Mouse (Mus musculus): Measurements from ENCODE around the gene Ilf2.

DNA sequence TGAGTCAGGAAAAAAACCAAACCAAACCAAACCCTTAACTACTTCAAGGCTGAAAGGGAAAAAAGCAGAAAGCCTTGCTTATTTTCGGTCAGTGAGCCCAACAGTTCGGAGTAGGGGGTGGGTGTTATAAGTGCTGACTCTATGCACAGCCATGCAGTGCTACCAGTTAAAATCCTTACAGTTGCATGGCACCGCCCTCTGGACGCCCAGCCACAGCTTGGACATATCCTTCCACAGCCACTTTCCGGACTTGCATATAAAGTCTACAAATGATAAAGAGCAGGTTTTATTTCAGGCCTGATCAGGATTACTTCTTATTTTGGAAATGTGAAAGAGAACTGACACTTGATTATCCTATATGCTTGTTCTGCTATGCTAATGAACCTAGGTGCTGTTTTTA, 29.3 kb downstream of the Ilf2 start:
- TF ChIP-seq EP300 (IDR thresholded peaks at IDR 0.05; ENCODE audit: insufficient read depth, low read depth, low read length) (no peak), CTCF (IDR thresholded peaks at IDR 0.05; ENCODE audit: low read depth, low read length) (no peak), POLR2A (IDR thresholded peaks at IDR 0.05; ENCODE audit: insufficient read depth, low read length) (no peak)
